Mouse (Mus musculus) olfactory bulb, adult 2 months (tissue): ENCODE results near the gene Zfp14. TPM values are rescaled to one million over a fixed set of nuclear protein-coding genes. Genes with fewer than 3 reads are reported as not detected.

Source experiments
- H3K27ac ChIP-seq: fragments of 200-500 bp; 2 replicates; pipeline ENCODE4 v1.5.1; 2012; ENCODE audit warnings: low read depth, low read length; ENCODE audit not compliant: insufficient read depth
- H3K4me1 ChIP-seq: fragments of 200-500 bp; 2 replicates; pipeline ENCODE4 v1.6.1; 2012; ENCODE audit warnings: low read length; ENCODE audit not compliant: control insufficient read depth, insufficient read depth
- H3K4me3 ChIP-seq: fragments of 200-500 bp; 2 replicates; pipeline ENCODE4 v1.5.1; 2012; ENCODE audit warnings: mild to moderate bottlenecking, low read depth, low read length, moderate library complexity; ENCODE audit not compliant: insufficient read depth
- CTCF ChIP-seq: fragments of 200-500 bp; IDR thresholded peaks from 2 replicates; pipeline ENCODE4 v1.5.1; 2012; ENCODE audit warnings: low read depth, mild to moderate bottlenecking, low read length, moderate library complexity; ENCODE audit not compliant: insufficient read depth
- POLR2A ChIP-seq: fragments of 200-500 bp; IDR thresholded peaks from 2 replicates; pipeline ENCODE4 v1.6.1; 2012; ENCODE audit warnings: mild to moderate bottlenecking, low read depth, low read length, moderate library complexity; ENCODE audit not compliant: insufficient read depth
- WGBS: fragments of 180-500 bp; shearing (Covaris S2); methylation state at CpG from one replicate; pipeline ENCODE4 v1.1.7; 2018; 5-methylcytosine and 5-hydroxymethylcytosine counted together
- polyA plus RNA-seq: library from polyadenylated mRNA; stranded (reverse); fragments of >200 nt; gene quantifications from 2 replicates; pipeline ENCODE4 v1.2.4, GENCODE M21; 2012; ENCODE audit warnings: low replicate concordance; ENCODE audit not compliant: missing spikeins, insufficient read depth, insufficient read length

Gene Zfp14
- polyA plus RNA-seq, 1 experiment, result not detected

DNA sequence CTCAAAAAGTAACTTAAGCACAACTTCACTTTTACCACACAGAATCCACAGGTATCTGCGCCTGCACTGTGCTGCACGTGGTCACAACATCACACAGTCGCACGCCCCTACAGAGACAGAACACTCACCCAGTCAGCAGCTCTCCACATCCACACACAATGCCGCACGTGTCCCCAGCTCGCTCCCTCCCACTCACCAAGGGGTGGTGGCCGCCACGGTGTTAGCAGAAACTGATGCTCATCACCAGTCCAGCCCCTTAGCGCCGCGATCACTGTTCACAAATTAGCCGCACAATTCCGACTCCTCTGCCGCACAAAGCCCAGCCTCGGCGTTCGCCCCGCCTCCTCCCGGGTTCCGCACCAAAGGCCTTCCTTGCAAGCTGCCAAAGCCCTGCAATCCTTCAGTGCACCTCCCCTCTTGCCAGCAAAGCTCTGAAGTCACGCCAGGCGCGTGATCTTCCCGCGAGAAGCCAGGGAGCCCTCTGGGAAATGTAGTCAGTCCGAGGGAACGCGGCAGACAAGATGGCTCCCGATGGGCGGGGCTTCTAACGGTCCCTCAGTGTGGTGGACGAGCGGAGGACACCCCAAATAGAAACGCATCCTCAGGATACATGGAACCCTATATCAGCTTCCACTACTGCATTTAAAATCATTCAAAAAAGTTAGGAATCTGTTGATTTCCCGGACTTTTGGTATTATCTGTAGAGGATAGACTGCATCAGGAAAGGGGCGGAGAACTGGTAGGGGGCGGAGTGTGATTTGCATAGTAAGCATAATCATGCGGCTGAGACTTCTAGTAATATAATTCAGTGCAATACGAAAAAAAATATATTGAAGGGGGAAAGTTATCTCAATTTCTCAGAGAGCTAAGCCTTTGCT is 39.2 kb upstream of the Zfp14 start, which contains the start of the genes Gm26920 and Zfp566:
Gm26920 (minus strand) TSS at position 319 of the 878 bp plus-strand sequence.
Zfp566 (minus strand) TSS at position 436 of the 878 bp plus-strand sequence.
- H3K4me1 ChIP-seq, result peaks cover 10% of the 10 kb centered on the region
- TF ChIP-seq POLR2A, result peak; percentile 76
- TF ChIP-seq CTCF, result no peak
- under 1% methylated on average over 40 of the region's 40 CpGs for WGBS
- H3K27ac ChIP-seq, result peak within 1 kb of the TSS; percentile 70
- H3K4me3 ChIP-seq, result peak within 1 kb of the TSS; percentile 69

DNA sequence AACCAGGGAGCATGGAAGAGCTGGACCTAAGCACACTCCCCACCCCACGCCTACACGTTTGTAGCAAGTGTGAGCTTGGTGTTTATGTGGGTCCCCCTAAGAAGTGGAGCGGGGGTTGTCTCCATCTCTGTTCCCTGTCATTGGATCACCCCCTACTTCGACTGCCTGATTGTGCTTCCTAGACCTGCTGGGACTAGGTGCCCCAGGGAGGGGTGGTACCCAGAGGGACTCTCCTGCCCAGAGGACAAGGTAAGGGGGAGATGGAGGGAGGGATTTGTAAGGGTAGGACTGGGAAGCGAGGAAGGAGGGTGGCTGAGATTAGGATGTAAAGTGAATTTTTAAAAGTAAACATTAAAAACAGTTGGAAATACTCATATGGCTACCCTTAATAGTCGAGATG is 38.2 kb upstream of the Zfp14 start:
- no peak overlapping the region for H3K27ac ChIP-seq
- peaks cover 10% of the 10 kb centered on the region for H3K4me1 ChIP-seq
- TF ChIP-seq POLR2A (no peak), CTCF (no peak)
- WGBS, result 10% methylated on average over 6 of the region's 6 CpGs
- H3K4me3 ChIP-seq, result no peak overlapping the region

DNA sequence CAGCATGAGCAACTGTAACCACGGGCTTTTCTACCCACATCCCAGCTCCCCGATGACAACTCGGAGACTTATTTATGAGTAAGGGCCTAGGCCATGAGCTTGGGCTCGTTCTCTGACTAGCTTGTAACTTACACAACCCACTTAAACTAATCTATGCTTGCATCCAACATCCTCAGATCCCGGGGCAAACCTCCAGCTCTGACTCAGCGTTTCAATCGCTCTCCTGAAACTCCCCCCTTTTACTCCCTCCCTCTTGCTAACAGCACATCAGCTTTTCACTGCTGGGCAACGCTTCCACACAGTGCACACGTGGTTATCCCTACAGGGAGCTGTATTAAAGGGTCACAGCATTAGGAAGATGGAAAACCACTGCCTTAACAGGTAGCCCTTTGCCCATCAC is 35.3 kb upstream of the Zfp14 start:
- no peak for TF ChIP-seq POLR2A
- TF ChIP-seq CTCF, result no peak
- Histone ChIP-seq H3K27ac (no peak overlapping the region), H3K4me3 (no peak overlapping the region), H3K4me1 (peaks cover 10% of the 10 kb centered on the region)
- WGBS, result 39% methylated on average over 9 of the region's 9 CpGs

DNA sequence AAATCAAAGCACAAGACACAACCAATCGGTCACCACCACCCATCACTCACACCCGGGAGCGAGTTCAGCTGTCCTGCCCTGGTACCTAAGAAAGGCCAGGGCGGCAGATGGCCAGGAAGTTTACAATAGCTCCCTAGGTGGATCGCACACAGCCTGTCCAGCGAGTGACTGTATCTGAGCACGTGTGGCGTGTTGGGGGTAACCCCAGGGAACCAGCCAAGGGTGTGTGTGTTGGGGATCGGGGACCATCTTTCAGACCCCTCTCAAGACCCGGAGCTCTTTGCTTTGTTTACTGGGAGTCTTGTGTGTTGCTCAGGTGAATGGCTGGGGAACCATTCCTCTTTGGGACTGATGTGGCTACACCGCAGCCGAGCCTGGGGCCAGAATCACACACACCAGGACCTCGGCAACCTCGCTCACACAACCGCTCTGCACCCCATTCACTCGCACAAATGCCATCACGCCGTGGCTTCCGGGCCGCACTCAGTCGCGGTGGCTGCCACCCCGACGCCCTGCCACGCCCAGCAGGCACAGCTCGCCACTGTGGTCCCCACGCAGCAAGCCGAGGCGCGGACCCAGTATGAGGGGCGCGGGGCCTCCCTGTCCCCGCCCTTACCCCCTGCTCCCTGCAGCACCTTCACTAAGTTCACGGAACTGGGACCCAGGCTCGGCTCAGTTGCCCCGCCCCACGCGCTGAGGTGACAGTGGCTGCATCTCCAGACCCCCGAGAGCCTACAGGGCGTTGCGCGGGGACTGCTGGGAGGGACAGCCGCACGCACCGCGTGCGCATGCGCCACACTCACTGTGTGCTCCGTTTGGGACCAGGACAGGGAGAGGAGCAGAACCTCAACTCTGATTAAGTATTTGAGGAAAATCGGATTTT is 21.2 kb upstream of the Zfp14 start, which contains the start of gene Zfp82:
Zfp82 (minus strand) TSS at position 755 of the 883 bp plus-strand sequence.
- under 1% methylated on average over 50 of the region's 50 CpGs for WGBS
- Histone ChIP-seq H3K4me3 (peak within 1 kb of the TSS; percentile 61), H3K4me1 (peaks cover 4% of the 10 kb centered on the region; the same call in 1 of the 2 replicates), H3K27ac (no peak within 1 kb of the TSS)
- TF ChIP-seq POLR2A, result peak; percentile 67
- TF ChIP-seq CTCF, result no peak

DNA sequence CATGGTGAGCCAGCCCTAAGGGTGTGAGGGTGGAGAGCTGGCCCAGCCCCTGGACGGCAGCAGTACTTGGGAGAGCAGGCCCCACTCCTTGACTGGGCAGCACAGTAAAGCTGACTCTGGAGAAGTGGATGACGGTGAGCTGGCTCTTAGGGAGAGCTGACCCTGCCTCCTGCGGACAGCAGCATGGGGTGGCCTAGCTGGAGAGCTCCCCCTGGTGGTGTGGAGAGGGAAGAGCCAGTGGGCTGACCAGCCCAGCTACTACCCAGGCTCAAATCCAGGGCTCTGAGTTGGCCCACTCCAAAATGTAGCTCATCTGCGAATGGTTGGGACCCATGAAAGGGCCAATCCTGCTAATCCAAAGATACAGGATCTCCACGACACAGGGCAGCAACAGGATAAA is 13.4 kb upstream of the Zfp14 start:
- no peak for TF ChIP-seq POLR2A
- TF ChIP-seq CTCF, result peak; percentile 23; the same call in 1 of the 2 replicates
- Histone ChIP-seq H3K4me3 (no peak overlapping the region), H3K4me1 (no peaks in the 10 kb centered on the region), H3K27ac (no peak overlapping the region)
- WGBS, result 73% methylated on average over 5 of the region's 5 CpGs

DNA sequence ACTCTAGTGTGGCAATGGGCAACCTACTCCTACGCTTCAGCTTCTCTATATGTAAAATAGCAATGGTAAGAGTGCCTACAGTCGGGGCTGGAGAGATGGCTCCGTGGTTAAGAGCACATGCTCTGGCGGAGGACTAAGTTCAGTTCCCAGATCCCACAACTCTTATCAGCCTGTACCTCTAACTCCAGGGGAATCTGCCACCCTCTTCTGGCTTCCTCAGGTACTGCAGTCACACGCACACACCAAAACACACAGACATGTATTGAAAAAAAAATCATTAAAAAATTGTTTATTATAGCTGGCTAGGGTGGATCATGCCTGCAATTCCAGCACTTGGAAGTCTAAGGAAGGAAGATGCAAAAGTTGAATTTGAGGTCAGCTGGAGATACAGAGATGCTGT is 11.3 kb upstream of the Zfp14 start:
- 91% methylated on average over 5 of the region's 5 CpGs for WGBS
- Histone ChIP-seq H3K27ac (no peak overlapping the region), H3K4me3 (no peak overlapping the region), H3K4me1 (no peaks in the 10 kb centered on the region)
- TF ChIP-seq POLR2A (no peak), CTCF (no peak)

DNA sequence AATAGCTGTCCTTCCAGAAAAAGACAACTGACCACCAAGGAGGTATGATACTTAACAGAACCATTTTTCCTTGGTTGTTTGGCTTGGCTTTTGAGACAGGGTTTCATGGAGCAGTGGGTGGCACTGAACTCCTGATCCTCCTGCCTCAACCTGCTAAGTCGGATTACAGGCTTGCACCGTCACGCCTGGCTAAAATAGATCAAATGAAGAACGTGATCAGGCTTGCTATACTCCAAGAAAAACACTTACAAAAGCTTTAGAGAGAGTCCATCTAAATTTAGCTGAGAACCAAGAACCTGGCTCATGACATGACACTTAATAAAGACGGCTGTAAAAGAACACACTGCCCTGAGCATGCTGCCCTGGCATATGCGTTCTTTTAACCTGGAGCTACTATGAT is 9.2 kb upstream of the Zfp14 start:
- WGBS, result 83% methylated on average over 6 of the region's 6 CpGs
- Histone ChIP-seq H3K27ac (no peak overlapping the region), H3K4me1 (no peaks in the 10 kb centered on the region), H3K4me3 (no peak overlapping the region)
- no peak for TF ChIP-seq CTCF
- no peak for TF ChIP-seq POLR2A

DNA sequence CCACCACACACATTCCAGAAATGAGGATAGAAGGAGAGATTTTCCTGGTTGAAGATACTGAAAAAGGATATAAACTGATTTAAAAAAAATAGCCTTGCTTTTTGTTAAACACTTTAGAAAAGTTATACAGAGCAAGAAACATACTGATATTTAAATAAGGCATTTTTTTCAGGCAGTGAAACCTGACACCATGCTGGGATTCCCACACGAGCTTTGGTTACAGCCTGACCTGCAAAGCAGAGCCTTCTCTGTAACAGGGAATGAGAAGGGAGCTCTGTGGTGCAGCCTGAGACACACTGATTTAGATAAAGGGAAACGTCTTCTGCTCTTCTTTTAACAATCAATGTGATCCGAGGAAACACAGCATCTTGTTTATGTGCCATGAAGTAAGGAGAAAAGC is 2.4 kb upstream of the Zfp14 start:
- 17% methylated on average over 3 of the region's 3 CpGs for WGBS

More for the DNA sequence above, 2.4 kb upstream of the Zfp14 start:
- Histone ChIP-seq H3K4me3 (no peak overlapping the region), H3K27ac (no peak overlapping the region), H3K4me1 (peaks cover 4% of the 10 kb centered on the region)
- TF ChIP-seq CTCF (no peak), POLR2A (no peak)
